Mouse (Mus musculus): Measurements from ENCODE around the gene Sec31a.

Gene Sec31a

GRCm38 (mm10) chr5:100408485-100408884, 7.5 kb downstream of the Sec31a start:
- DNase-seq (ENCODE audit: low spot score in 2 of 2) = no peak

DNA sequence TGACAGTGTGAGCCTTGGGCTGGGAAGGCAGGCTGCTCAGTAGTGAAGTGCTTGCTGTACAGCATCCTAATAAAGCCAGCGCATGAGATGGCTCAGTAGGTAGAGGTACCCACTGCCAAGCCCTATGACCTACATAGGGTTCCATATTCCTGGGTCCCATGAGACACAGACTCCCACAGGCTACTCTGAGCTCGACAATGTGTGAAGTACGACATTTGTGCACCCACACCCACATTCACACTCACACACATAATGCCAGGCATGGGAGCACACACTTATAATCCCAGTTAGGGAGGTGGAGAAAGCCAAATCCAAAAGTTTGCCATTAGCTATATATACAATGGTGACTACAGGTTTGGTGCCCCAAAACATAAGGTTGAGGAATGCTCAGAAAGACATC, 19.3 kb downstream of the Sec31a start:
- DNase-seq (ENCODE audit: low spot score in 2 of 2) = no peak

DNA sequence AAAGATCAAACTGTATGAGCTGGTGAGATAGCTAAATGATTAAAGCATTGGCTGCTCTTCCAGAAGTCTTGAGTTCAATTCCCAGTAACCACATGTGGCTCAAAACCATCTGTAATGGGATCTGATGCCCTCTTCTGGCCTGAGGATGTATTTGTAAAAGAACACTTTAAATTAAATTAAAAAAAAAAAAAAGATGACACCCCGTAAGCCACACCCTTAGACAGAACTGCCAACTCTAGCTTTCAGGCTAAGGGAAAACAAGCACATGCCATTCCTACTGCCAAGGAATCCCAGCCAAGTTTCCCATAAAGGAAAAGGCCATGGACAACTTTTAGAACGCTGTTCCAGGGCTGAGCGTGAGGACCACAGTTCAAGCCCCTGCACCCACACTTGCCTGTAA, 22.4 kb downstream of the Sec31a start:
- DNase-seq (ENCODE audit: low spot score in 2 of 2) = no peak

DNA sequence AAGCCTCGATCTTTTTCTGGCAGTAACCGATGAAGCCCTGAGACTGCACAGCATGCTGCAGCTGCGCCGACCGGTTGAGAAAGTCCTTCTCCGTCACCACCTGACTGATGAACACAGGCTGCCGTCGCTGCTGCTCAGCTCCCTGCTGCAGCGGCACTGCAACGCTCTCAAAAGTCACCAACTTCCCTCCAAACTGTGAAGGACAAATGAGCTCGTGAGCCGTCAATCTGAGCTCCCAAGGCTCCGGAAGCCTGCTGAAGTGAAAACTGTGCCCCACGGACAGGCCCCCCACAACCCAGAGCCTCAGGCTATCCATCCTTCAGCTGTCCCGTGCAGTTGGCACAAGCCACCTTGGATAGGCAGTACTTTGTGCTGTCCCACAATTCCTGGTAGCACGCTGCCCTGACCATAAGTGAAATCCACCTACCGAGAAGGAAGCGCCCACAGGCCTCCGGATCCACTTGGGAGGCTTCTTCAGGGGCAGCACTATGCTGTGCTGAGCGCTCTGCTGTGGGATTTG, 23.5 kb downstream of the Sec31a start:
- no peak for DNase-seq (ENCODE audit: low spot score in 2 of 2)

DNA sequence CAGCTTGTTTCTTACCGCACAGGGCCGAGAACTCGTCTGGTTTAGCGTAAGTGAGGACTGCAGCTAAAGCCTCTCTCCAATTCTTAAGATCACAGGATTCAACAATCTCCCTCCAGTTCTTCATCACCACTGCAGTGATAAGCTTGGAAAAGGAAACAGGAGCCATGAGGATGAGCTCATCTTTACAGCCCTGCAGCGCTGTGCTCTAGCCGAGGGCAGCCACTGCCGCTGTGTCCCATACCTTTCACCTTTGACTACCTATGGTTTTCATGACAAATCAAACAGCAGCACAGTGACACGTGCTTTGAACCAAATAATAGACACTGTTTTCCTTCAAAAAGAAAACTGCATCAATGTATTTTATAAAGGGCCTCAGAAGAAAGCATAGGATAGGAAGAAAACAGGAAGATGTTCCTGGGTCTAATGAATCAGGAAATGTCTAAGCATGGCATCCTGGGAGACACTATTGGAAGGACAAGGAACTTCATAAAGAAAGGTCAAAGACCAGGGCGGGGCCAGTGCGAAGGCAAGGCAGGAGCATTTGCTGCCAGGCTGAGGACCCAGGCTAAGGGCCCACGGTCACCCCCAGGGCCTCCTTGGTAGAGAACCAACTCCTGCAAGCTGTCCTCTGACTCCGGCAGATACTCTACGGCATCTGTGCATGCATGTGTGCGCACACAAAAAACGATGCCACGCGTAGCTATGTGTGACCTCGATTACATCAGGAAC, 32.1 kb downstream of the Sec31a start:
- no peak for DNase-seq (ENCODE audit: low spot score in 2 of 2)

DNA sequence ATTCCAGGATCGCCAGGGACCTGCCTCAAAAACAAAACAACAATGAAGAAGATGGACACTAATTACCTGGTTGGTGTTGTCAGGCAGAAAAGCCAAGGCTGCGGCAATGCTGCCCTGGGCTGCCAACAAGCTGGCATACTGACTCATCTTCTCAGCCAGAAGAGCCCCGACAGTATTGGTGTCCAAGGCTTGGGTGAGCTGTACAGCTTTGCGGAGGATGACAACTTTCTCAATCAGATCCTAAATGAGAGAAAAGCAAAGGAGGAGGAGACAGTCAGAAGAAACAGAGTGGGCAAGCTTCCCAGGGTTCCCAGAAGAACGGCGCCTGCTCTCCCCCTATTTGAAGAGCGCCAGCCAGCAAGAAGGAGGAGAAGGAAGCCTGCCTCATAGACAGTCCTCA, 34.9 kb downstream of the Sec31a start:
- no peak for DNase-seq (ENCODE audit: low spot score in 2 of 2)

DNA sequence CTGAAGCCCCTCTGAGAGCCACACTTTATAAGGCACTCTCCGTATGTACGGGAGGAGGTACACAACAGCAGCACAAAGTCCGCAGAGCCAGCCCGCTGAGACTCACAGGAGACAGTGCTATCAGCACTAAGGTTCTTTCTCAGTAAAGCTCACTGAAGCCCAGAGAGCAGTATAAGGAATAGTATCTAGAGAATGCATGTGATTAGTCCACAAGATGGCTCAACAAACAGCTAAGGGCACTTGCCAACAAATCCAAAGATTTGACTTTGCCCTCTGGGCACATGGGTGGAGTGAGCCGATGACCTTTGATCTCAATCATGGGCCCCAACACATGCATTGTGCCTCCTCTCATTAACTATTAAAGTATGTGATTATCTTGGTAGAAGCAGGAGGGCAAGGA, 35.8 kb downstream of the Sec31a start:
- DNase-seq (ENCODE audit: low spot score in 2 of 2) = no peak

- DNase-seq (ENCODE audit: low spot score in 2 of 2) = no peak
Measured at GRCm38 (mm10) chr5:100378981-100379380, 37.1 kb downstream of the Sec31a start.

DNA sequence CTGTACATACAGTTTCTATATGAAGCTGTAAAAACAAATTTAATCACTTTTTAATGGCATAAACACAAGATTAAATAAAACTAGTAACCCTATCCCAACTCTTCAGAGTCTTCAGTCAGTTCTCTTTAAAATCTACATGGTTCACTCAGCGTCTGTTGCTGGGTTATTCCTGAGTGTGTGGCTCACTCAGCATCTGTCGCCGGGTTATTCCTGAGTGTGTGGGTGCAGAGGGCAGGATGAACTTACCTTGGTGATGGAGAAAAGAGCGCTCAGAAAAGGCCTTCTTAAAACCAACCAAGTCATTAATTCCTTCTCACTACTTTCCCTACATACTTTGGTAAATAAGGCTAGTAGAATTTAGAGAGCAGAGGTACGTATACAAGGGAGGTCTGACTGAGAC, 37.8 kb downstream of the Sec31a start:
- DNase-seq (ENCODE audit: low spot score in 2 of 2) = no peak

GRCm38 (mm10) chr5:100377376-100377775, 38.7 kb downstream of the Sec31a start:
- no peak for DNase-seq (ENCODE audit: low spot score in 2 of 2)

DNA sequence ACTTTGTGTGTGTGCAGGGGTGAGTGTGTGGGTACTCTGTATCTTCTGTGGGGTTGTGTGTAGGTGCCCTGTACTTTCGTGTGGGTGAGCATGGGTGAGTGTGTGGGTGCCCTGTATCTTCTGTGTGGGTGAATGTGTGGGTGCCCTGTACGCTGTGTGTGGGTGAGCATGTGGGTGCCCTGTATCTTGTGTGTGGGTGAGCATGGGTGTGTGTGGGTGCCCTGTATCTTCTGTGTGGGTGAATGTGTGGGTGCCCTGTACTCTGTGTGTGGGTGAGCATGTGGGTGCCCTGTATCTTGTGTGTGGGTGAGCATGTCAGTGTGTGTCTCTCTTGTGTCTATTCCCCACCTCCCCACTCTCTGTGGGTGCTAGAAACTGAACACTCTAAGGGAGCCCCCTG, 41.3 kb downstream of the Sec31a start:
- no peak for DNase-seq (ENCODE audit: low spot score in 2 of 2)

- peak; percentile 9 to 19 for DNase-seq (ENCODE audit: low spot score in 2 of 2)
Measured at GRCm38 (mm10) chr5:100373952-100374351, 42.1 kb downstream of the Sec31a start.

DNA sequence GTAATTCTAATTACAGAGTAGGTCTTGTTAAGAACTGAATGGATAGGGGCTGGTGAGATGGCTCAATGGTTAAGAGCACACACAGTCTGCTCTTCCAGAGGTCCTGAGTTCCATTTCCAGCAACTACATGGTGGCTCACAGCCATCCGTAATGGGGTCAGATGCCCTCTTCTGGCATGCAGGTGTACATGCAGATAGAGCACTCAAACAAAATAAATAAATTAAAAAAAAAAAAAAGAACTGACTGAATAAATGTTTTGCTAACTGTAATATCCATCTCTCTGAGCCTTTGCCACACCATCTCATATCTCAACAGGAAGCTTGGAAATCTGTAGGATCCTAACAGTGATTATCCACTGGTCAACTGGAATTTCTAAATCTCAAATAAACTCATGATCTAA, 45.1 kb downstream of the Sec31a start:
- no peak for DNase-seq (ENCODE audit: low spot score in 2 of 2)

- peak in 1 of 2 experiments; percentile 18 for DNase-seq (ENCODE audit: low spot score in 2 of 2)
Measured at GRCm38 (mm10) chr5:100369825-100370459, 46.1 kb downstream of the Sec31a start.

GRCm38 (mm10) chr5:100369093-100369492, 46.9 kb downstream of the Sec31a start:
- peak in 1 of 2 experiments; percentile 40 for DNase-seq (ENCODE audit: low spot score in 2 of 2)

DNA sequence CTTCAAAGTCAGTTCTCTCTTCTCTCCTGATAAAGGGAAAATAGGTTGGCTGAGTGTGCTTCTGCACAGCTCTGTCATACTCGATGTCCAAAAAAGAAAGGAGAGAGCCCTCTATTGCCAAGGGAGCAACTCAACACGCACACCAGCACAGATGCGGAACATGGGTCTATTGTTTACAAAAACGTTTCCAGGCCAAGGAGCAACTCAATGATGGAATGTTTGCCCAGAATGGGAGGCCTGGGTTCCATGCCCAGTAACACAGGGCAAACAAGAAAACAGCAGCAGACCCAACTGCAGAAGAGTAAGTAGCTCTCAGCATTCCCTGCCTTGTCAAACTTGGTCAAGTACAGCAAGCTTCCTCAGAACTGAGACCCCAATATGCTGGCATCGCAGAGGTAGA, 47.5 kb downstream of the Sec31a start:
- DNase-seq (ENCODE audit: low spot score in 2 of 2) = no peak

DNA sequence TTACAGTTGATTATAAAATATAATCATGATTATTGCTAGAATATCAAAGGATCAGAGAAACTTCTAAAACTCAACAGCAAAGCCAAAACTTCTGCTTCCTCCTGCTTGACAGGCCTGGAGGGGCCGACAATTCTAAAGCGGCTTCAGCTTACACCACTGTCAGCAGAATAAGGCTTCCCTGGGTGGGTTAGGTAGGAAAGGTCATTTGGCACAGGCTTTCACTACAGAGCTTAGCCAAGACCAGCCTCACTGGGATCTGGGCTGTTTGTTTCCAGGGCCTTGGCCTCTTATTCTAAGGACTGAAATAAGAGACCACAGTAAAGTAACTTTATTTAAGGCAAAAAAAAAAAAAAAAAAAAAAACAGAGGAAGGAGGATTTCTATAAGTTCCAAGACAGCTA, 49.0 kb downstream of the Sec31a start:
- DNase-seq (ENCODE audit: low spot score in 2 of 2) = no peak

DNA sequence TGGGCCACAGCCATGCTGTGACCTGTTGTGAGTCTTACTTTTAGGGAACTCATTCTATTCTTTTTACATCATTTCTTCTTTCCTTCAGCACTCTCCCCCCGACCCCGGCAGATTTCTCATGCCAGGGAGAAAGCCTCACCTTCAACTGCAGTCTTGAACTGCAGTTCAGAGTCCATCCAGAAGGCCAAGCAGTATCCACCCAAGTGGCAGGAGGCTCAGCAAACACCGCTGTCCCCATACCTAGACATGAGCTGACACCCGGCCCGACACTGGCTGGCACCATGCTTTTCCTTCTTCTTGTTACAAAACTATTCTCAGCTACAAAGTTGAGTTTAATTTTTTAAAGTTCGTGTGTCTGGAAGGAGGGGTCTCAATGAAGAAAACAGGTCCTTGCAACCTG, 55.7 kb downstream of the Sec31a start:
- DNase-seq (ENCODE audit: low spot score in 2 of 2) = no peak

- no peak for DNase-seq (ENCODE audit: low spot score in 2 of 2)
Measured at GRCm38 (mm10) chr5:100358334-100358733, 57.7 kb downstream of the Sec31a start.

GRCm38 (mm10) chr5:100354644-100355043, 61.4 kb downstream of the Sec31a start:
- no peak for DNase-seq (ENCODE audit: low spot score in 2 of 2)

DNA sequence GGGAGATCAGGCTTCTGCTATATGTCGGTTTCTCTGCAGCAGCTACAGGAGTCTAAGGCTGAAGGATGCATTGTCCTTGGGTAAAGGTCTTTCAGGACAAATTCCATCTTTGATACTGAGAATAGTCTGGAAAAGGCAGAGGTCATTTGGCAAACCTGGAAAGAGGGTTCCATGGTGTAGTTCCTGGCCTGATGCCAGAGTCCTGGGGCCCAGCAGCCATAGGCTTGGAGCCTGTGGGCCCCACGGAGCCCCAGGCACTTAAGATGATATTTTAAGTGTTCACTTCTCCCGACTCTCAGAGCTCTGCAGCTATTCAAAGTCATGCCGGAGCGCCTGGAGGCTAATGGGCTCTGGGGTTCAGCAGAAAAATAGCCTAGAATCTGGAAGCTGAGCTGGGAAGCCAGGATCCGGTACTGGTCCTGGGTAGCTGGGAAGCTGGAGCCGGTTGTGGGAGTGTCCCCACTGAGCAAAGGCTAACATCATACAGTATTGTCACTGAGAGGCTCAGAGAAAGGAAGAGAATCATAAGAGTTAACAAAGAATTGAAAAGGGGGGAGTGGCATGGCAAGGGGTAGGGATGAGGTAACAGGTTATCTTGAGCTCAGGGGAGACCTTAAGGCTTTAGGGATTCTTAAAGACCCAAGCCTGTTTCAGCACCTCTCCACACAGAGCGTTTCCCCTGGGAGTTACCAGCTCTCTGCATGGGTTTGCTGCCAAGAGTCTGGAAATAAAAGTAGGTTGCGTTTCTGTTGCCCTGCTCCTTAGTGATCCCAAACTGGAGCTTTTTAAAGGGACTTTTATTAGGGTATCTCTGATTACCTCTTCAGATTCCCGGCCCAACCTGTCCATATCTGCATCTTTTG, 62.8 kb downstream of the Sec31a start:
- DNase-seq (ENCODE audit: low spot score in 2 of 2) = no peak

- no peak for DNase-seq (ENCODE audit: low spot score in 2 of 2)
Measured at GRCm38 (mm10) chr5:100350907-100351456, 65.1 kb downstream of the Sec31a start.

Data from urinary bladder, postnatal 36 days (tissue).